Mouse (Mus musculus) spleen, adult 2 months (tissue): ENCODE results near the gene Col18a1.

Source experiments
- CTCF ChIP-seq: fragments of 200-500 bp; IDR thresholded peaks from 2 replicates; pipeline ENCODE4 v1.5.1; 2011; ENCODE audit warnings: mild to moderate bottlenecking, inconsistent platforms; ENCODE audit not compliant: insufficient read depth, insufficient read length, insufficient replicate concordance; ENCODE audit errors: extremely low read depth
- POLR2A ChIP-seq: fragments of 200-500 bp; IDR thresholded peaks from 2 replicates; pipeline ENCODE4 v1.6.1; 2011; ENCODE audit warnings: low read depth, low read length, inconsistent platforms

DNA sequence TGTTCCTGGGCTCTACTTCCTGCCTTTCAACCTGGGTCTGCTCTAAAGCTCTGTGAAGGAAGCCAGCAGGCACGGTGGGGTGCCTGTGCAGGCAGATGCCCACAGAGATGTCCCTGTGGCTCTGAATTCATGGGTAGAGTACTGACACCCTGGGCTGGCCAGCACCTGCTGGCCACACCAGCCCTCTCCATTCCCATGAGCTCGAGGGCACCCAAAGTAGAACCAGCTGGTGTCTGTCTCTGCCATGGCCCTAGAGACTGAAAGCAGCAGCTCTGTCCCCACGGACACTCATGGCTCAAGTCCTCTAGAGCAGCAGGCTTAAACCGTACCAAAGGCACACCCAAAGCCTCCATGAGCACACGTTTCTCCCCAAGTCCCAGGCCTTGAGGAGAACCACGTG is 30.1 kb downstream of the Col18a1 start:
- no peak for TF ChIP-seq CTCF
- TF ChIP-seq POLR2A = no peak
